Mouse (Mus musculus) hindbrain, postnatal 0 days (tissue): Measurements from ENCODE around the gene Wdpcp. TPM values are rescaled to one million over a fixed set of nuclear protein-coding genes. Genes with fewer than 3 reads are reported as not detected.

Source experiments
- ATAC-seq: fragments of 200-750 bp; cut with Nextera tagmentation; 2 replicates; pipeline ENCODE4 v1.8.0; 2017; ENCODE audit warnings: mild to moderate bottlenecking, moderate TSS enrichment, moderate library complexity
- DNase-seq: peaks from one replicate; pipeline ENCODE4 v3.0.0-alpha.2; 2015; ENCODE audit warnings: low spot score
- H3K27ac ChIP-seq: fragments of 300-500 bp; sonication (generic); 2 replicates; pipeline ENCODE4 v1.5.1; 2014; ENCODE audit warnings: mild to moderate bottlenecking
- H3K27me3 ChIP-seq: fragments of 300-500 bp; sonication (generic); 2 replicates; pipeline ENCODE4 v1.6.1; 2014; ENCODE audit warnings: low read length, mixed read lengths; ENCODE audit not compliant: insufficient read depth
- H3K36me3 ChIP-seq: fragments of 300-500 bp; sonication (generic); 2 replicates; pipeline ENCODE4 v1.6.1; 2014; ENCODE audit warnings: low read length, mixed read lengths; ENCODE audit not compliant: insufficient read depth
- H3K4me1 ChIP-seq: fragments of 300-500 bp; sonication (generic); 2 replicates; pipeline ENCODE4 v1.6.1; 2014; ENCODE audit warnings: antibody characterized with exemption, low read length, mixed read lengths; ENCODE audit not compliant: insufficient read depth
- H3K4me2 ChIP-seq: fragments of 300-500 bp; sonication (generic); 2 replicates; pipeline ENCODE4 v1.6.1; 2014; ENCODE audit warnings: low read depth, mild to moderate bottlenecking, low read length, moderate library complexity, mixed read lengths
- H3K4me3 ChIP-seq: fragments of 300-500 bp; sonication (generic); 2 replicates; pipeline ENCODE4 v1.5.1; 2014; ENCODE audit warnings: low read length
- H3K9ac ChIP-seq: fragments of 300-500 bp; sonication (generic); replicated peaks from 2 replicates; pipeline ENCODE4 v1.6.1; 2014; ENCODE audit warnings: mild to moderate bottlenecking, low read length, moderate library complexity, mixed read lengths
- H3K9me3 ChIP-seq: fragments of 300-500 bp; sonication (generic); 2 replicates; pipeline ENCODE4 v1.6.1; 2016; ENCODE audit warnings: low read length, mixed read lengths
- CTCF ChIP-seq: IDR thresholded peaks from 2 replicates; pipeline ENCODE4 v1.5.1; 2016; ENCODE audit warnings: antibody characterized with exemption, control low read depth, low read depth
- WGBS: fragments of 180-500 bp; shearing (Covaris S2); extraction: QIAGEN DNeasy Blood & Tissue Kit; methylation state at CpG from one replicate; pipeline ENCODE4 v1.1.7; 2014; 5-methylcytosine and 5-hydroxymethylcytosine counted together
- polyA plus RNA-seq: library from polyadenylated mRNA; unstranded; fragments of >200 nt; fragmentation: Nextera tagmentation; extraction: Ambion mirVana; gene quantifications from 2 replicates; pipeline ENCODE4 v1.2.1, GENCODE M21; 2015
- total RNA-seq: library from RNA; depleted of rRNA; stranded (reverse); fragments of >200 nt; gene quantifications from 2 replicates; pipeline ENCODE4 v1.2.3, GENCODE M21; 2014

The Wdpcp gene
- total and polyA plus RNA-seq, 2 experiments from 2014 or later, result 8.4 to 20.2 TPM

DNA sequence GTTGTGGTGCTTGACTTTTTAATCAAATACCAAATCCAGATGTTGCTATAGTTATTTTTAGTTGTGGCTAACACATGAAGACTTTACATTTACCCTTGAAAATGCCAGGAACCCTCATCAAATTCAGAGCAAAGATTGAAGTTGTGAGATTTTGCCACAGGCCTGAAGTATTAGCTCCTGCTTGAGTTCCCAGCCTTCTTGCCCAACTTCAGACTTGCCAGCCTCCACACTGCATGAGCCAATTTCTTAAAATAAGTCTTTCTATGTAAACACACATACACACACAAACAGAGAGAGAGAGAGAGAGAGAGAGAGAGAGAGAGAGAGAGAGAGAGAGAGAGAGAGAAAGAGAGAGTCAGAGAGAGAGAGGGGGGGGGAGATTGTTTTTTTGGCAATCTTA, 26.1 kb upstream of the Wdpcp start:
- no peak for TF ChIP-seq CTCF
- Histone ChIP-seq H3K4me1 (no peaks in the 10 kb centered on the region), H3K27me3 (no peaks in the 10 kb centered on the region), H3K27ac (no peak overlapping the region), H3K36me3 (no peaks in the 10 kb centered on the region), H3K9ac (no peak overlapping the region), H3K4me2 (no peak overlapping the region), H3K9me3 (no peaks in the 10 kb centered on the region), H3K4me3 (no peak overlapping the region)
- DNase-seq (no peak), ATAC-seq (no peak)

GRCm38 (mm10) chr11:21546671-21547070, 25.4 kb upstream of the Wdpcp start:
- no peaks in the 10 kb centered on the region for H3K27me3 ChIP-seq
- no peak overlapping the region for H3K4me2 ChIP-seq
- H3K9me3 ChIP-seq, result no peaks in the 10 kb centered on the region
- DNase-seq, result no peak
- no peak overlapping the region for H3K4me3 ChIP-seq
- no peak overlapping the region for H3K27ac ChIP-seq
- no peaks in the 10 kb centered on the region for H3K4me1 ChIP-seq
- TF ChIP-seq CTCF, result no peak
- ATAC-seq, result no peak
- H3K9ac ChIP-seq, result no peak overlapping the region
- 89% methylated on average over 1 of the region's 1 CpGs for WGBS
- no peaks in the 10 kb centered on the region for H3K36me3 ChIP-seq

DNA sequence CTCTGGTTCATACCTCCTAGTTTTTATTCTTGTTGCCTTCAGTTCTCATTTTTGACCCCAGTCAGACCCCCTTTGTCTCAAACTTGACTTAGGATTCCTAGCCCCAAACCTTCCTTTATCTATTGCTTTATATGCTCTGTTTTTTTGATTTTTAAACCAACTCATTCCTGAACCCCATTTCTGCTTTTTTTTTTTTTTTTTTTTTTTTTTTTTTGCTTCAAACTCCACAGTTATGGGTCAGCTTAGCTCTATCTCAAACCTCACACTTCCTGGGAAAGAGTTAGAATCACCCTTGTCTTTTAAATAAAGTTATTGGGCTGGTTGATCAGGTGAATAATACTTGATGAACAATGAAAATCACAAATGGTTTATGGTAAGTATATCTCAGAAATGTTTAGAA, 24.5 kb upstream of the Wdpcp start:
- DNase-seq (no peak), ATAC-seq (no peak)
- no peaks in the 10 kb centered on the region for H3K4me1 ChIP-seq
- H3K9me3 ChIP-seq, result no peaks in the 10 kb centered on the region
- no peak for TF ChIP-seq CTCF
- H3K36me3 ChIP-seq, result no peaks in the 10 kb centered on the region
- no peak overlapping the region for H3K9ac ChIP-seq
- H3K4me2 ChIP-seq, result no peak overlapping the region
- no peak overlapping the region for H3K27ac ChIP-seq
- no peaks in the 10 kb centered on the region for H3K27me3 ChIP-seq
- H3K4me3 ChIP-seq, result no peak overlapping the region

GRCm38 (mm10) chr11:21549052-21549451, 23.0 kb upstream of the Wdpcp start:
- TF ChIP-seq CTCF, result no peak
- ATAC-seq, result no peak
- Histone ChIP-seq H3K9ac (no peak overlapping the region), H3K4me3 (no peak overlapping the region), H3K27me3 (no peaks in the 10 kb centered on the region), H3K9me3 (no peaks in the 10 kb centered on the region), H3K27ac (no peak overlapping the region), H3K4me1 (no peaks in the 10 kb centered on the region), H3K36me3 (no peaks in the 10 kb centered on the region), H3K4me2 (no peak overlapping the region)
- 94% methylated on average over 2 of the region's 2 CpGs for WGBS
- DNase-seq, result no peak

DNA sequence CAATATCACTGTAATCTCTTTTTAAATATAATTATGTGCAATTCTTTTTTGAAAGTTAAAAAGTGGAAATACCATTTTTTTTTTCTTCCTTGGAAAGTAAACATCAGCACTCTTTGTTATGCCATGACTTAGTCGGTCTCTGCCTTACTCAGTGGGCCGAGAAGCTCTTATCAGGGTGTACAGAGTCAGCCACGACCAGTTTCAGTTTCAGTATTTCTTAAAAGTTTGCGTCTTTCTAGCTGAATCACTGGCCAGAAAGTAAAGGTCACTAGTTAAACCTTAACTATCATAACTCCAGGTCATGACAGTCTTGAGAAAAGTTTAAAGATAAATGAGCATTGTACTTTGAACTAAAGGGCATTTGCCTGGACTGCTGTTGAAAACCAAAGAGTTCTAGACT, 22.3 kb upstream of the Wdpcp start:
- WGBS, result 89% methylated on average over 4 of the region's 4 CpGs
- Histone ChIP-seq H3K4me2 (no peak overlapping the region), H3K4me3 (no peak overlapping the region), H3K4me1 (no peaks in the 10 kb centered on the region), H3K27me3 (no peaks in the 10 kb centered on the region), H3K9me3 (no peaks in the 10 kb centered on the region), H3K36me3 (no peaks in the 10 kb centered on the region), H3K27ac (no peak overlapping the region), H3K9ac (no peak overlapping the region)
- no peak for DNase-seq
- no peak for ATAC-seq
- no peak for TF ChIP-seq CTCF

GRCm38 (mm10) chr11:21550222-21551173, 21.5 kb upstream of the Wdpcp start:
- no peaks in the 10 kb centered on the region for H3K4me1 ChIP-seq
- WGBS, result 80% methylated on average over 12 of the region's 12 CpGs
- H3K27me3 ChIP-seq, result no peaks in the 10 kb centered on the region
- no peak overlapping the region for H3K27ac ChIP-seq
- H3K4me3 ChIP-seq, result no peak overlapping the region
- no peak for ATAC-seq
- H3K9ac ChIP-seq, result no peak overlapping the region; the same call in 1 of the 2 replicates
- DNase-seq, result no peak
- TF ChIP-seq CTCF, result no peak
- no peaks in the 10 kb centered on the region for H3K36me3 ChIP-seq
- no peaks in the 10 kb centered on the region for H3K9me3 ChIP-seq
- H3K4me2 ChIP-seq, result no peak overlapping the region

- no peaks in the 10 kb centered on the region for H3K9me3 ChIP-seq
- H3K9ac ChIP-seq, result no peak overlapping the region
- no peak for ATAC-seq
- no peak for DNase-seq
- TF ChIP-seq CTCF, result no peak
- H3K4me1 ChIP-seq, result no peaks in the 10 kb centered on the region
- 93% methylated on average over 3 of the region's 3 CpGs for WGBS
- no peak overlapping the region for H3K27ac ChIP-seq
- H3K4me2 ChIP-seq, result no peak overlapping the region
- no peak overlapping the region for H3K4me3 ChIP-seq
- no peaks in the 10 kb centered on the region for H3K27me3 ChIP-seq
- H3K36me3 ChIP-seq, result no peaks in the 10 kb centered on the region
These were observed 20.0 kb upstream of the Wdpcp start for GRCm38 (mm10) chr11:21552049-21552448.
